Mouse (Mus musculus): ENCODE results near the gene Macf1. TPM values are rescaled to one million over a fixed set of nuclear protein-coding genes. Genes with fewer than 3 reads are reported as not detected.

Macf1 gene
- polyA plus RNA-seq, 1 experiment from 2014 or later: 35.3 TPM

DNA sequence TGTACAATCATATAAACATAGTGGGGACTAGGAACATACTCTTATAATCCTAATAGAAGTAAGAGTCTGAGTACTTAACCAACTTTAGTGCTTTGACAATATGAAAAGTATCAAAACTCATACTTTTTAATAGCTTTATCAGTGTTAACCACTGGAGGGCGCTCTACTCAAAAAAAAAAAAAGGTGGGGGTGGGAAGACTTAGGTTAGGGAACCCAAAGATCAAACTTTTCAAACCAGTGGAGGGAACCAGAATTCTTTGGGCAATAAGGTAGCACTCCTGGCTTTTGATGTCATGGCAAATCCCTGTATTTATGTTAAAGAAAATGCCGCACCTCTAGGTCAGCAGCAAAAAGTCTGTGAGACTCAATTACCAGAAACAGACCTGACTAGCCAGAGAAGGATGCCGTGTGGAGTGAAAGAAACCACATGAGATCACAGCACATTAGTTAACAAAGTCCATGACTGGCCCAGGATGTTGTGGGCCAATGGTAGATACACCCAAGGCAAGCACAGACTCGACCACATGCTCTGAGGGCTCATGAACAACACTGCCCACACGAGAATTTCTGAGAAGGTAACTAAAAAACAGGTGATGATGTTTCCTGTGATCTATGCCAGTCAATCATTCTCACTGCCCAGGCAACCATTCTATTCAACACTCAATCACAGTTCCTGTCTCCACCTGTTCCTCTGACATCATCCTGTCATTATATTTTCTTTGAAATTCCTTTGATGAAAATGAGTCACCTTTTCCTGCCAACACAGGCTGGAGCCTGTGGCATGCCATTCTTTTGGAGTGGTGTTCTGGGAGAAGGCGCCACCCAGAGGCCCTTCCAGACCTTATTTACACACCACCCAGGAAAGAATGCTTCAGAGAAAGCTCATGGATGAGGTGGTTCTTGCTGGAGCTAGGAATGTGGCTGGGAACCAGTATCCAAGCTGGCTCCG, 95.5 kb downstream of the Macf1 start:
- H3K9ac ChIP-seq (ENCODE audit: low read length): peak overlapping the region; percentile 7; the same call in 1 of the 2 replicates
- no peaks in the 10 kb centered on the region for H3K36me3 ChIP-seq (ENCODE audit: control insufficient read depth, insufficient read depth, low read length)
- 19% methylated on average over 7 of the region's 7 CpGs for WGBS
- no peak overlapping the region for H3K4me3 ChIP-seq (replicated peaks; ENCODE audit: low read length)
- no peaks in the 10 kb centered on the region for H3K27me3 ChIP-seq (ENCODE audit: control insufficient read depth, insufficient read depth, low read length)
- peaks cover 31% of the 10 kb centered on the region for H3K4me1 ChIP-seq (ENCODE audit: control insufficient read depth, insufficient read depth, low read length)
- H3K9me3 ChIP-seq (replicated peaks; ENCODE audit: control insufficient read depth, low read length): no peaks in the 10 kb centered on the region
- H3K4me2 ChIP-seq (ENCODE audit: low read depth, low read length): no peak overlapping the region
- peak overlapping the region; percentile 79 for H3K27ac ChIP-seq (ENCODE audit: low read length)
- ATAC-seq (ENCODE audit: insufficient read depth, low FRiP score): peak; percentile 71

DNA sequence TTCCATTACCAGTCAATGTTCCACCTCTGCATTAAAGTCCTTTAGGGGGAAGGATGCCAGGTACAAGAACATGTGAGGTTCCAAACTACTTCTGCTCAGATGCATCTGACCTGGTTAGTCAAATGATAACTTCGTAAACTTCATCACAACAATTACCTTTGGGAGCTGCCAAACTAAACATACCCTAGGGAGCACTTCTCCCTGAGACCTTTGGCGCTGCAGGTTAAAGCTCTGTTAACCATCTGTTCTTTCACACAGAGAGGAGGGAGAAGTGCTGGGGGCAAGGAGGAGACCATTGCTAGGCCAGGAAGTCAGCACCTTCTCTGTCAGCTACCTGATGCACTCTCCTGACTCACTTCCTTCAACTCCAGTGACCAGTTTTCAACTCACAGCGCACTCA, 96.5 kb downstream of the Macf1 start:
- Histone ChIP-seq H3K4me2 (ENCODE audit: low read depth, low read length) (no peak overlapping the region), H3K9ac (ENCODE audit: low read length) (no peak overlapping the region), H3K9me3 (replicated peaks; ENCODE audit: control insufficient read depth, low read length) (no peaks in the 10 kb centered on the region), H3K27me3 (ENCODE audit: control insufficient read depth, insufficient read depth, low read length) (no peaks in the 10 kb centered on the region), H3K27ac (ENCODE audit: low read length) (peak overlapping the region; percentile 32; the same call in 1 of the 2 replicates), H3K4me1 (ENCODE audit: control insufficient read depth, insufficient read depth, low read length) (peaks cover 23% of the 10 kb centered on the region), H3K4me3 (replicated peaks; ENCODE audit: low read length) (no peak overlapping the region), H3K36me3 (ENCODE audit: control insufficient read depth, insufficient read depth, low read length) (no peaks in the 10 kb centered on the region)
- no peak for ATAC-seq (ENCODE audit: insufficient read depth, low FRiP score)
- 80% methylated on average over 3 of the region's 3 CpGs for WGBS

DNA sequence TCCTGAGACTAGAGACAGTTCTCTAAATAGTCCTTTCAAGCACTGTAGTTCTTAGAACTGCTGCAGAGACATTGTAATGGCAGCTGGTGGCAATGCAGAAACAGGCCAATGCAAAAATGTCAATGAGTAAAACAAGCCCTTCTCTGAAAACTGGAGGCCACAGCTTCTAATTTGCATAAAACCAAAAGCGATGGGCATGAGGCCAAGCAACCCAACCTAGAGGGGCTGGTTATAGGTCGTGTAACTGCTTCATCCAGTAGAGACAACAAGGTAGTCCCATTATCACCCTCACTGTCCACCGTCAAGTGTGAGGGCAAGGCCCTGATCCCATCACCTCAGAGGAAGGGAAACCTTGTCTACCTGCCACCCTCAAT, 99.5 kb downstream of the Macf1 start:
- no peak overlapping the region for H3K9ac ChIP-seq (ENCODE audit: low read length)
- peaks cover 23% of the 10 kb centered on the region for H3K4me1 ChIP-seq (ENCODE audit: control insufficient read depth, insufficient read depth, low read length)
- no peaks in the 10 kb centered on the region for H3K36me3 ChIP-seq (ENCODE audit: control insufficient read depth, insufficient read depth, low read length)
- H3K9me3 ChIP-seq (replicated peaks; ENCODE audit: control insufficient read depth, low read length): no peaks in the 10 kb centered on the region
- WGBS: 59% methylated on average over 3 of the region's 3 CpGs
- no peak overlapping the region for H3K4me2 ChIP-seq (ENCODE audit: low read depth, low read length)
- no peak for ATAC-seq (ENCODE audit: insufficient read depth, low FRiP score)
- no peaks in the 10 kb centered on the region for H3K27me3 ChIP-seq (ENCODE audit: control insufficient read depth, insufficient read depth, low read length)
- no peak overlapping the region for H3K4me3 ChIP-seq (replicated peaks; ENCODE audit: low read length)
- H3K27ac ChIP-seq (ENCODE audit: low read length): peak overlapping the region; percentile 27; the same call in 1 of the 2 replicates

DNA sequence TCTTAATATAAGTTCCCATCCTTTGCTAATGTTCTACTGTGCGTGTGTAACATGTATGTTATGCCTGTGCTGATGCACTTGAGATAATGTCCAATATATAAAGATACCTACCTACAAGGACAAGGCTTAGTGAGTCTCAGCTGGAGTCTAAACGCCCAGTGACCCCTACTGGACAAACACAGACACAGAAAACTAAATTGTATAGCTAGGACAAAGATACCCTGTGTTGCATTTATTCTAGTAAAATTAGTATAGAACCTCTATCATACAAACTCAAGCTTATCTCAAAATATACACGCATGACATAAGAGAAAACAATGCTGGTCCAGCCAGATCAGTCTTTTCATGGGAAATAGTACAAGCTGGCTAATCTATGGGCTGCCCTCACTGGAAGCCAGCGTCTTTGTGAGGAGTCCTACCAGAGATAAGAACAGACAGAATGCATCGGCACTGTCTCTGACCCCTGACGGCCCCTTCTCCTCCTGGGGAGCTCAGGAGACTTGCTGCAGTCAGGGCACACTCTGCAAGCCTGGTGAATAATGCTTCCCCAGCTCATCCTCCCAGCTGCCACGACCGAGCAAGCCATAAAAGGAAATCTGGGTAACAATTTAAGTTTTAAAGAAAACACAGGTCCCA, 100.0 kb downstream of the Macf1 start:
- Histone ChIP-seq H3K4me2 (ENCODE audit: low read depth, low read length) (no peak overlapping the region), H3K9ac (ENCODE audit: low read length) (no peak overlapping the region), H3K27ac (ENCODE audit: low read length) (peak overlapping the region; percentile 27; the same call in 1 of the 2 replicates), H3K4me3 (replicated peaks; ENCODE audit: low read length) (no peak overlapping the region), H3K36me3 (ENCODE audit: control insufficient read depth, insufficient read depth, low read length) (no peaks in the 10 kb centered on the region), H3K9me3 (replicated peaks; ENCODE audit: control insufficient read depth, low read length) (no peaks in the 10 kb centered on the region), H3K4me1 (ENCODE audit: control insufficient read depth, insufficient read depth, low read length) (peaks cover 20% of the 10 kb centered on the region), H3K27me3 (ENCODE audit: control insufficient read depth, insufficient read depth, low read length) (no peaks in the 10 kb centered on the region)
- ATAC-seq (ENCODE audit: insufficient read depth, low FRiP score): no peak; the same call in 1 of the 2 replicates
- WGBS: 39% methylated on average over 8 of the region's 8 CpGs

DNA sequence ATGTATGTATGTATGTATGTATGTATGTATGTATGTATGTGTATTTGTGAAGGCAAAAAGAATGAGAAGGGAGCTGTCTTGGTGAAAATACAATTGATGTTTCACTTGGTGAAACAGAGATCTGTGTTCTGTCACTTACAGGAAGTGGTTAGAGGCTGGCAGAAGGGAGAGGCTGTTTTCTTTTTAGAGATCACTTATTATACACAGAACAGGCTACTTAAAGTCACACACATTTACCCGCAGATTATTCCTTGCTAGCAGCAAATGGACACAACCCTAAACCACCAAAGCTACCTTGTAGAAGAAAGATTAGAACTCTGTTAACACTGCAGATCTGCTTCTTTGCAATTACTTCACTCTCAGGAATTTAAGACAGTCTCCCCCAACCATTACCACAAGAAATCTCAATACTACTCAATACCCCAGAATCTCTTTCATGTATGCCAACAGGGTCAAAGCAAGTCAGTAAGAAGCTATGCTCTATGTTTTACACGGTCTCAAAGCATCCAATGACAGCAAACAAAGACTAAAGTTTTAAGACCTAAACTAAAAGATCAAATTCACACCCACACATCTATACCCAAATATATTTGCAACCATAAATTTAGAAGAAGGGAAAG, 106.6 kb downstream of the Macf1 start:
- H3K9ac ChIP-seq (ENCODE audit: low read length): no peak overlapping the region
- peaks cover 14% of the 10 kb centered on the region for H3K4me1 ChIP-seq (ENCODE audit: control insufficient read depth, insufficient read depth, low read length)
- H3K27ac ChIP-seq (ENCODE audit: low read length): no peak overlapping the region
- WGBS: 30% methylated on average over 2 of the region's 2 CpGs
- H3K36me3 ChIP-seq (ENCODE audit: control insufficient read depth, insufficient read depth, low read length): no peaks in the 10 kb centered on the region
- no peak overlapping the region for H3K4me2 ChIP-seq (ENCODE audit: low read depth, low read length)
- no peaks in the 10 kb centered on the region for H3K27me3 ChIP-seq (ENCODE audit: control insufficient read depth, insufficient read depth, low read length)
- no peak overlapping the region for H3K4me3 ChIP-seq (replicated peaks; ENCODE audit: low read length)
- H3K9me3 ChIP-seq (replicated peaks; ENCODE audit: control insufficient read depth, low read length): no peaks in the 10 kb centered on the region
- ATAC-seq (ENCODE audit: insufficient read depth, low FRiP score): no peak

DNA sequence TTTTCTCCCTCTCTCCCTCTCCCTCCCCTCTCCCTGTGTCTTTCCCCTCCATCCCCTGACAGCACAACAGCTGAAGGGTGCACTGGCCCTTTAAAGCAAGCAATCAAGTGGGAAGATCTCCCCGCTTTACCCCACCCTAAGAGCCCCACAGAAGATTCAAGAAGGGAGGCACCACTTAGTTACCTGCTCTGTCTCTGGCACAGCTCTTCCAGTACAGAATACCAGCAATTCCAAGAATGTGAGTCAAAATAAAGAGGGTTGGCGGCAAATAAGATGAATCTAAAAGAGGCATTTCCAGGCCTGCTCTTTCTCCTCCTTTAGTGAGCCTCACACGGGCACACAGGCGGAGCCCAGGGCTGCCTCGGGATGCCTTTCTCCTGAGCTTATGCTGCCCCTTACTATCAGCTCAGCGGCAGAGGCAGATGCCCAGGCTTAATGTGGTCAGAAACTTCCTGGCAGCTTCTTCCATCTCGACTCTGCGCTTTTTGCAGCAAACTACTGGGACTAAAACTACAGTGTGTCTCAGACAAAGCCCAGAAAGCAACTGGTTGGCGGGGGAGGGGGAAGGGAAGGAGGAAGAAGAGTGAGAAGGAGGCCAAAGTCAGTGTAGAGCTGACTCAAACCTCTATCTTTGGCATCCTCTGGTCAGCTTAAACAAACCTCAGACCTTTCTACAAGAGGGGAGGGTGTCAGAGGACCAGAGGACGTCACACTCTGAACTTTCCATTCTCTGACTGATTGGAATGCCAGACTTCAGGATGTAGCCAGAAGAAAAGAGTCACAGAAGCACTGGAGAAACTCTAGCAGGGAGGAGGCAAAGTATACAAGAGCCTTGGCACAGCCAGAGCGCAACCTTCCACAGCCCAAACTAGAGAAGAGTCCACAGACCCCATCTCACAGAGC, 111.5 kb downstream of the Macf1 start:
- peaks cover 21% of the 10 kb centered on the region for H3K4me1 ChIP-seq (ENCODE audit: control insufficient read depth, insufficient read depth, low read length)
- ATAC-seq (ENCODE audit: insufficient read depth, low FRiP score): peak; percentile 85
- no peaks in the 10 kb centered on the region for H3K36me3 ChIP-seq (ENCODE audit: control insufficient read depth, insufficient read depth, low read length)
- whole genome bisulfite sequencing: 13% methylated on average over 11 of the region's 11 CpGs
- H3K4me2 ChIP-seq (ENCODE audit: low read depth, low read length): peak overlapping the region; percentile 54
- peak overlapping the region; percentile 93 for H3K27ac ChIP-seq (ENCODE audit: low read length)
- H3K9ac ChIP-seq (ENCODE audit: low read length): peak overlapping the region; percentile 69
- no peaks in the 10 kb centered on the region for H3K9me3 ChIP-seq (replicated peaks; ENCODE audit: control insufficient read depth, low read length)
- H3K4me3 ChIP-seq (replicated peaks; ENCODE audit: low read length): peak overlapping the region; percentile 44
- H3K27me3 ChIP-seq (ENCODE audit: control insufficient read depth, insufficient read depth, low read length): no peaks in the 10 kb centered on the region

DNA sequence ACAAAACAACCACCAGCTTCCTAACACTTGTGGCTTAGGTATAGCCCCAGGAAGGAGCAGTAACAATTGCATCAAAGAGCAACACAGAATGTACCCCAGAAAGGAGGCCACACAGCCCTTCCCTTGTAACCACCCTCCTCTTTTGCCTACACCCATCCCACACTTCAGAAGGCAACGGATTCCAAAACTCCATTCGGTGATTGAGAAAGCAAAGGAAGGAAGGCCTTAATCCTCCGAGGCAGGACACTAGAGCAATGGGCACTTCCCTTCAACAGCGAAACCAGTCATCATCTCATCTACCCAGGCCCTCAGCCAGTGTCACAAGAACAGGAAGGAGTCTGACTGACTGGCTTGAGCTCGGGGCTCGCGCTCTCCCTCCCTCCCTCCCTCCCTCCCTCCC, 112.3 kb downstream of the Macf1 start:
- Histone ChIP-seq H3K27me3 (ENCODE audit: control insufficient read depth, insufficient read depth, low read length) (no peaks in the 10 kb centered on the region), H3K4me3 (replicated peaks; ENCODE audit: low read length) (peak overlapping the region; percentile 22), H3K4me2 (ENCODE audit: low read depth, low read length) (peak overlapping the region; percentile 41), H3K27ac (ENCODE audit: low read length) (peak overlapping the region; percentile 70), H3K9ac (ENCODE audit: low read length) (peak overlapping the region; percentile 48; the same call in 1 of the 2 replicates), H3K36me3 (ENCODE audit: control insufficient read depth, insufficient read depth, low read length) (no peaks in the 10 kb centered on the region), H3K4me1 (ENCODE audit: control insufficient read depth, insufficient read depth, low read length) (peaks cover 17% of the 10 kb centered on the region), H3K9me3 (replicated peaks; ENCODE audit: control insufficient read depth, low read length) (no peaks in the 10 kb centered on the region)
- WGBS: 19% methylated on average over 5 of the region's 7 CpGs
- ATAC-seq (ENCODE audit: insufficient read depth, low FRiP score): peak; percentile 56; the same call in 1 of the 2 replicates

DNA sequence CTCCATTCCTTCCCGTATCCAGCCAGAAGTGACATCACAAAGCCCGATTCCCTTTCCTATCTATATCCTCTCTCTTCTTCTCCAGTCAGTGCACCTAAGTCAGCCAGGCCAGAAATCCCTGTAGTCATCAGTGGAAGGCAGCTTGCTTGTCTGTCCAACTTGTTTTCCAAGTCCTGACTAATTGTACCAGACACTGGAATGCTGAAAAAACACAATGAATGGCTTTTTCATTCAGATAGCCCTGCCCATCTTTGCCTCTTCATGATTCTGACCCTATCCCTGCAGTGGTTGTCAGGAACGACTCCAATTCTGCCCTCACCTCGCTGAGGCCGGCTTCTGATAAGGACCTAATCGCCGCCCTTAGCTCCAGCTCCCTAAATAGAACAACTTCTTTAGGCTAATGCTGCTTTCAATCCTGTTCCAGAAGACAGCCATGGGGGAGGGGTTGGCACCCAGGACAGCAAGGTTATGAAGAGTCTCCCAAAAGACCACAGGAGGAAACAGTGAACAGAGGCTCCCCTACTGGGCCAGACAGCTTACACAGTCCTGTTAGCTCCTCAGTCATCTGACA, 118.8 kb downstream of the Macf1 start:
- WGBS: 24% methylated on average over 7 of the region's 7 CpGs
- no peak for ATAC-seq (ENCODE audit: insufficient read depth, low FRiP score)

More for the DNA sequence above, 118.8 kb downstream of the Macf1 start:
- peak overlapping the region; percentile 2; the same call in 1 of the 2 replicates for H3K27ac ChIP-seq (ENCODE audit: low read length)
- peaks cover 17% of the 10 kb centered on the region for H3K4me1 ChIP-seq (ENCODE audit: control insufficient read depth, insufficient read depth, low read length)
- H3K36me3 ChIP-seq (ENCODE audit: control insufficient read depth, insufficient read depth, low read length): no peaks in the 10 kb centered on the region
- H3K9me3 ChIP-seq (replicated peaks; ENCODE audit: control insufficient read depth, low read length): no peaks in the 10 kb centered on the region
- no peak overlapping the region for H3K9ac ChIP-seq (ENCODE audit: low read length)
- no peak overlapping the region for H3K4me2 ChIP-seq (ENCODE audit: low read depth, low read length)
- H3K27me3 ChIP-seq (ENCODE audit: control insufficient read depth, insufficient read depth, low read length): no peaks in the 10 kb centered on the region
- no peak overlapping the region for H3K4me3 ChIP-seq (replicated peaks; ENCODE audit: low read length)
